Mouse (Mus musculus): ENCODE measurements around the gene Enpp6. TPM values are rescaled to one million over a fixed set of nuclear protein-coding genes. Genes with fewer than 3 reads are reported as not detected.
A peak's percentile ranks its signal among the peaks of the same experiment; 100 is the strongest.
"Not testable (repeated sequence)": the region's sequence is repeated elsewhere in the genome, so short reads cannot be mapped to it uniquely, and the experiment has no call there.

Gene Enpp6
- polyA plus RNA-seq, 1 experiment from 2014 or later: 0.49 TPM

- Histone ChIP-seq H3K4me3 (no peak overlapping the region), H3K4me1 (replicated peaks) (no peaks in the 10 kb centered on the region), H3K4me2 (no peak overlapping the region), H3K27me3 (no peaks in the 10 kb centered on the region), H3K9ac (no peak overlapping the region), H3K9me3 (no peaks in the 10 kb centered on the region), H3K27ac (replicated peaks) (no peak overlapping the region), H3K36me3 (no peaks in the 10 kb centered on the region)
- no peak for ATAC-seq (ENCODE audit: low read depth)
- 83% methylated on average over 13 of the region's 13 CpGs for WGBS
These were observed 21.6 kb downstream of the Enpp6 start for GRCm38 (mm10) chr8:47008220-47008773.

GRCm38 (mm10) chr8:47016268-47016946, 29.7 kb downstream of the Enpp6 start:
- Histone ChIP-seq H3K27ac (replicated peaks) (no peak overlapping the region), H3K9ac (no peak overlapping the region), H3K4me1 (replicated peaks) (no peaks in the 10 kb centered on the region), H3K9me3 (no peaks in the 10 kb centered on the region), H3K27me3 (peaks cover 4% of the 10 kb centered on the region; the same call in 1 of the 2 replicates), H3K36me3 (no peaks in the 10 kb centered on the region), H3K4me2 (no peak overlapping the region), H3K4me3 (no peak overlapping the region)
- 44% methylated on average over 13 of the region's 13 CpGs for WGBS
- ATAC-seq (ENCODE audit: low read depth): peak; percentile 81

- H3K9me3 ChIP-seq: no peaks in the 10 kb centered on the region
- H3K36me3 ChIP-seq: no peaks in the 10 kb centered on the region
- WGBS: 71% methylated on average over 8 of the region's 8 CpGs
- no peak for ATAC-seq (ENCODE audit: low read depth)
- no peak overlapping the region for H3K9ac ChIP-seq
- H3K27ac ChIP-seq (replicated peaks): no peak overlapping the region
- H3K4me3 ChIP-seq: no peak overlapping the region
- H3K27me3 ChIP-seq: no peaks in the 10 kb centered on the region
- no peaks in the 10 kb centered on the region for H3K4me1 ChIP-seq (replicated peaks)
- no peak overlapping the region for H3K4me2 ChIP-seq
These were observed 34.5 kb downstream of the Enpp6 start for GRCm38 (mm10) chr8:47021135-47021555.

DNA sequence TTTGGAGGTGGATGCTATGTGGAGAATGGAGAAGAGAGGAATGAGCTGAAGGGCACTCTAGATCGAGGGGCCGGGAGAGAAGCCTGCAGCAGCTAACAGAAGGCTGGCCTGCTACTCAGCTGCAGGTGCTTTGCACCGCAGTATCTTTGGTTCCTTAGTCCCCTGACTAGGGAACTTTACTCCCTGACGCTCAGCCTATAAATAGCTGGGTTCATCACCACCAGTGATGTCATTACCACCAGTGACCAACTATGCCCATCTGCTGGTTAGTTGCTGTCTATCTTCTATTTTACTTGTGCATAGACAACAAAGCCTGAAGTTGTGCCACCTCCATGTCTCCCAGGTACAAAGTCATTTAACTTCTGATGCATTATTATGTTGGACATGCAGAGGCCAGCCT, 37.9 kb downstream of the Enpp6 start:
- Histone ChIP-seq H3K9ac (no peak overlapping the region), H3K27ac (replicated peaks) (no peak overlapping the region), H3K9me3 (no peaks in the 10 kb centered on the region), H3K4me3 (no peak overlapping the region), H3K4me2 (no peak overlapping the region), H3K36me3 (no peaks in the 10 kb centered on the region), H3K4me1 (replicated peaks) (peaks cover 7% of the 10 kb centered on the region), H3K27me3 (no peaks in the 10 kb centered on the region)
- no peak for ATAC-seq (ENCODE audit: low read depth)
- 93% methylated on average over 4 of the region's 4 CpGs for WGBS

DNA sequence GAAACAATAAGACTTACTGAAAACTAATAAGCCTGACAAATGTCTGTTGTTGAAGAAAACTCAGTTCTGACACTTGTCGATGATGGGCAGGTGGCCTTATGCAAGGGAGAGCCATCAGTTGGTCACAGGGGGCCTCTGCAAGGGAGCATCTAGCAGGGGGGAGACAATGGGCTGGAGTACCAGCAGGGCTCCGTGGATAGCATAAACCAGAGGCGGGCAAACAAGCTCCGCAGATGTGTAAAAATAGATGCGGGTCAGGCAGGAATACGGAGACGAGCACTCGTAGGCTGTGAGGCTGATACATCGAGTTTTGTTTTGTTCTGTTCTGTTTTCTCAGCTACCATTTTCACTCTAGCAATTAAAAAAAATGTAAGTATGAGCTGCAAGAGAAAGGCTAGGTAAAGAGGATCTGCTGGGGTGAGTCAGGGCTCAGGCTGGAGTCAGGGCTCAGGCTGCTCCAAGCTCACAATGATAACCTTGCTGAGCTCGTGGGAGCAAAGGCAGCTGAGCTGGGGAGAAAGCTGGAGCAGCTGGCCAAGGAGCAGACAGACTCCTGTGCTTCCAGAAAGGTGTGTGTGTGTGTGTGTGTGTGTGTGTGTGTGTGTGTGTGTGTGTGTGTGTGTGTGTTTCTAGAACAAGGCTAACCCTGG, 40.3 kb downstream of the Enpp6 start:
- Histone ChIP-seq H3K9ac (no peak overlapping the region), H3K36me3 (no peaks in the 10 kb centered on the region), H3K4me3 (no peak overlapping the region), H3K27ac (replicated peaks) (no peak overlapping the region), H3K27me3 (no peaks in the 10 kb centered on the region), H3K9me3 (no peaks in the 10 kb centered on the region), H3K4me2 (no peak overlapping the region), H3K4me1 (replicated peaks) (peaks cover 7% of the 10 kb centered on the region)
- 66% methylated on average over 10 of the region's 10 CpGs for WGBS
- no peak for ATAC-seq (ENCODE audit: low read depth)

DNA sequence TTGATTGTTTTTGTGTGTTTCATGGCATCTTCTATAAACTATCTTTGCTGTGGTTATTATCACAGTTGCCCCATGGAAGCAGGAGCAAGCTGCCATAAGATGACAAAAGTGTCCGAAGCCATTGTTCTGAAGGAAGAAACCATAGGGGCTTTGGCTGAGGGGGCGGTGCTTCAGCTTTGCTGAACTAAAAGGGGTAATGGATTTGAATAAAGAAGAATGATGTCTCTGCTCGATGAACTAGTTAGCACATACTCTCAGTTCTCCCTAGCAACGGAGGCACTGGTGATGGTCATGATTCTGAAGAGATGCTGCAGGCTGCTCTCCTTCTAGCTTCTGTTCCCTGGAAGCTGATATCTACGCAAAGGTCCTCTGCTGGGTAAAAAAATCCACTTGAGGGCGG, 41.8 kb downstream of the Enpp6 start:
- no peak for ATAC-seq (ENCODE audit: low read depth)
- H3K27me3 ChIP-seq: no peaks in the 10 kb centered on the region
- H3K4me1 ChIP-seq (replicated peaks): peaks cover 7% of the 10 kb centered on the region
- H3K9ac ChIP-seq: no peak overlapping the region
- 32% methylated on average over 6 of the region's 6 CpGs for WGBS
- no peak overlapping the region for H3K4me2 ChIP-seq
- no peak overlapping the region for H3K27ac ChIP-seq (replicated peaks)
- H3K4me3 ChIP-seq: no peak overlapping the region
- no peaks in the 10 kb centered on the region for H3K9me3 ChIP-seq
- H3K36me3 ChIP-seq: no peaks in the 10 kb centered on the region

GRCm38 (mm10) chr8:47030321-47030720, 43.6 kb downstream of the Enpp6 start:
- no peak overlapping the region for H3K4me2 ChIP-seq
- no peak overlapping the region for H3K4me3 ChIP-seq
- no peak overlapping the region for H3K9ac ChIP-seq
- 93% methylated on average over 19 of the region's 19 CpGs for WGBS
- no peak for ATAC-seq (ENCODE audit: low read depth)
- no peaks in the 10 kb centered on the region for H3K36me3 ChIP-seq
- H3K9me3 ChIP-seq: no peaks in the 10 kb centered on the region
- no peak overlapping the region for H3K27ac ChIP-seq (replicated peaks)
- H3K4me1 ChIP-seq (replicated peaks): peaks cover 7% of the 10 kb centered on the region
- H3K27me3 ChIP-seq: no peaks in the 10 kb centered on the region

DNA sequence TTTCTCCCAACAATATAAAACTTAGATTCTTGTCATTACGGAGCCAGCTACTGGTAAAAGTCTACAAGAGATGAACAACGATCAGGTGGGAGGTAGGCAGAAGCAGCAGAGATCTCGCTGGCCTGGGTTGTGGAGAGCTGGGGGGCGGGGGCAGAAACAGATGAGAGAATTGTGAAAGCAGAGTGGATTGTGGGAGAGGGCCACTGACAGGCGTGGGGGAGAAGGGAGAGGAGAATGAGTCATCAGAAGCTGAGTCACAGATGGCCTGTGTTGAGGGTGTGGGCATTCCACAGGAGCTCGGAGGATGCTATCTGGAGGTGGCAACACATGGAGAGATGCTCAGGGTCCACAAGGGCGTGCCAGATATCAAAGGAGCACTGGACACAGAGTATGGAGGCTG, 45.4 kb downstream of the Enpp6 start:
- Histone ChIP-seq H3K4me3 (no peak overlapping the region), H3K9ac (no peak overlapping the region), H3K4me2 (no peak overlapping the region), H3K27ac (replicated peaks) (no peak overlapping the region), H3K36me3 (no peaks in the 10 kb centered on the region), H3K27me3 (no peaks in the 10 kb centered on the region), H3K4me1 (replicated peaks) (peaks cover 7% of the 10 kb centered on the region), H3K9me3 (no peaks in the 10 kb centered on the region)
- no peak for ATAC-seq (ENCODE audit: low read depth)
- 81% methylated on average over 7 of the region's 7 CpGs for WGBS

GRCm38 (mm10) chr8:47033976-47034375, 47.3 kb downstream of the Enpp6 start:
- Histone ChIP-seq H3K9ac (no peak overlapping the region), H3K4me1 (replicated peaks) (peaks cover under 1% of the 10 kb centered on the region; the same call in 1 of the 2 replicates), H3K4me3 (no peak overlapping the region), H3K4me2 (no peak overlapping the region), H3K27ac (replicated peaks) (no peak overlapping the region), H3K27me3 (no peaks in the 10 kb centered on the region), H3K9me3 (0 out of 2 replicates have a peak, but pooled peaks cover 1% of the 10 kb centered on the region), H3K36me3 (no peaks in the 10 kb centered on the region)
- no peak for ATAC-seq (ENCODE audit: low read depth)
- WGBS: 84% methylated on average over 4 of the region's 4 CpGs

DNA sequence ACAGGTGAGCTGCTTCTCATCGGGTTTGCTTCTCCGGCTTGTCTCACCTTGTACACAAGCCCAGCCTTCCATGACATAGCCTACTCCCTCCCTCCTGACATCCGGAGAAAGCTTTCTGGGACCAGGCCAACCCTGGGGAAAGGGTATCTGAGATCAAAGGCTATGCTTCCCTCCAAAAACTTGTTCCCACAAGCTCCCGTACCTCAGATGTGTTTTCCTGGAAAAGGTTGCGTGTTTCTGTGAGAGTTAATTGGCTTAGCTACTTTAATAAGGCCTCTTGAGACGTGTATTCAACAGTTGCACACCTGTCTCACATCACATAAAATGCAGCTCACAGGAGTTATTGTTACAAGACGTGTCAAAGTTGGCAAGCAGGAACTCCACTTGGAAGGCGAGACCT, 49.8 kb downstream of the Enpp6 start:
- Histone ChIP-seq H3K4me3 (no peak overlapping the region), H3K27ac (replicated peaks) (no peak overlapping the region), H3K4me1 (replicated peaks) (no peaks in the 10 kb centered on the region), H3K4me2 (no peak overlapping the region), H3K9me3 (peaks cover 13% of the 10 kb centered on the region), H3K9ac (no peak overlapping the region), H3K36me3 (no peaks in the 10 kb centered on the region), H3K27me3 (no peaks in the 10 kb centered on the region)
- ATAC-seq (ENCODE audit: low read depth): no peak
- WGBS: 90% methylated on average over 8 of the region's 8 CpGs

DNA sequence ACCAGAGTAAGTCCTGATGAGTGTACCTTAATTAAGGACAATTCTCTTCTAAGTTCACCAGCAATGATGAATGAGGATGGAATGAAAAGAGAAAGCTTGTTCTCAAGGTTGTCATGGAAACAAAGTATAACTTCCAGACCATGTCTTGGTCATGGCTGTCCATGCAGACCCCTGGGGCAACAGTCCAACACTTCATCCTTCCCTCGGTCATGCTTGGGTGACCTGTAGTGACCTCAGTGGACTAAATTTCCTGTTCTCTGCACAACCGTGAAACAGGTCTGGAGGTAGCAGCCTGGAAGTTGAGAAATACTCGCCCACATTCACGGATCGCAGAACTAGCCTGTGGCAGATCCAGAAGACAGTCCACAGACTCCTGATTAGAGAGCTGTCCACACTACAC, 50.7 kb downstream of the Enpp6 start:
- Histone ChIP-seq H3K9ac (no peak overlapping the region), H3K9me3 (peaks cover 13% of the 10 kb centered on the region), H3K4me1 (replicated peaks) (no peaks in the 10 kb centered on the region), H3K4me3 (no peak overlapping the region), H3K4me2 (no peak overlapping the region), H3K27me3 (no peaks in the 10 kb centered on the region), H3K27ac (replicated peaks) (no peak overlapping the region), H3K36me3 (no peaks in the 10 kb centered on the region)
- no peak for ATAC-seq (ENCODE audit: low read depth)
- 58% methylated on average over 5 of the region's 5 CpGs for WGBS

- WGBS: 94% methylated on average over 4 of the region's 4 CpGs
- not testable (repeated sequence) for H3K27me3 ChIP-seq
These were observed 53.5 kb downstream of the Enpp6 start for GRCm38 (mm10) chr8:47040215-47040614.

More at GRCm38 (mm10) chr8:47040215-47040614, 53.5 kb downstream of the Enpp6 start:
- H3K4me3 ChIP-seq; ATAC-seq (ENCODE audit: low read depth); H3K4me1 ChIP-seq (replicated peaks); H3K9ac ChIP-seq; H3K36me3 ChIP-seq; H3K27ac ChIP-seq (replicated peaks); H3K4me2 ChIP-seq: not testable (repeated sequence)
- H3K9me3 ChIP-seq: peaks cover 17% of the 10 kb centered on the region
